Mouse (Mus musculus): ENCODE measurements around the gene Erg28.

GRCm38 (mm10) chr12:85813599-85813998, 10.8 kb downstream of the Erg28 start:
- TF ChIP-seq CTCF (IDR thresholded peaks at IDR 0.05; ENCODE audit: low read depth) (no peak), EP300 (optimal IDR thresholded peaks at IDR 0.05) (no peak)
